Mouse (Mus musculus): Measurements from ENCODE around the gene Slc50a1. TPM values are rescaled to one million over a fixed set of nuclear protein-coding genes. Genes with fewer than 3 reads are reported as not detected.

Gene Slc50a1
- polyA plus RNA-seq, 1 experiment from 2014 or later, result 59.9 TPM

GRCm38 (mm10) chr3:89278107-89278506 is 7.7 kb upstream of the Slc50a1 start:
- H3K4me2 ChIP-seq, result peak overlapping the region; percentile 96
- peaks cover 29% of the 10 kb centered on the region for H3K36me3 ChIP-seq
- H3K4me3 ChIP-seq (replicated peaks), result peak overlapping the region; percentile 65
- H3K4me1 ChIP-seq, result peaks cover 62% of the 10 kb centered on the region
- peak; percentile 10; the same call in 1 of the 2 replicates for ATAC-seq (replicated peaks; ENCODE audit: low FRiP score)
- H3K9ac ChIP-seq, result peak overlapping the region; percentile 77
- peaks cover 4% of the 10 kb centered on the region; the same call in 1 of the 2 replicates for H3K27me3 ChIP-seq
- 27% methylated on average over 7 of the region's 7 CpGs for WGBS
- H3K27ac ChIP-seq, result peak overlapping the region; percentile 95
- H3K9me3 ChIP-seq (replicated peaks), result no peaks in the 10 kb centered on the region

GRCm38 (mm10) chr3:89277281-89278021 is 7.1 kb upstream of the Slc50a1 start:
- H3K9ac ChIP-seq, result peak overlapping the region; percentile 77
- H3K27ac ChIP-seq, result peak overlapping the region; percentile 95
- WGBS, result 23% methylated on average over 14 of the region's 14 CpGs
- peaks cover 34% of the 10 kb centered on the region for H3K36me3 ChIP-seq
- H3K4me2 ChIP-seq, result peak overlapping the region; percentile 96
- peak overlapping the region; percentile 65 for H3K4me3 ChIP-seq (replicated peaks)
- H3K27me3 ChIP-seq, result peaks cover 4% of the 10 kb centered on the region; the same call in 1 of the 2 replicates
- peaks cover 62% of the 10 kb centered on the region for H3K4me1 ChIP-seq
- H3K9me3 ChIP-seq (replicated peaks), result no peaks in the 10 kb centered on the region
- ATAC-seq (replicated peaks; ENCODE audit: low FRiP score), result peak; percentile 3; the same call in 1 of the 2 replicates

- no peak for ATAC-seq (replicated peaks; ENCODE audit: low FRiP score)
- Histone ChIP-seq H3K27me3 (peaks cover 4% of the 10 kb centered on the region; the same call in 1 of the 2 replicates), H3K4me2 (peak overlapping the region; percentile 96), H3K4me1 (peaks cover 49% of the 10 kb centered on the region), H3K4me3 (replicated peaks) (no peak overlapping the region), H3K9ac (no peak overlapping the region), H3K27ac (peak overlapping the region; percentile 95; the same call in 1 of the 2 replicates), H3K9me3 (replicated peaks) (no peaks in the 10 kb centered on the region), H3K36me3 (peaks cover 43% of the 10 kb centered on the region)
- WGBS, result 90% methylated on average over 13 of the region's 13 CpGs
These were observed 5.7 kb upstream of the Slc50a1 start for GRCm38 (mm10) chr3:89276061-89276460.

- Histone ChIP-seq H3K4me2 (no peak overlapping the region), H3K36me3 (peaks cover 50% of the 10 kb centered on the region), H3K27me3 (no peaks in the 10 kb centered on the region), H3K4me1 (peaks cover 46% of the 10 kb centered on the region), H3K9me3 (replicated peaks) (no peaks in the 10 kb centered on the region), H3K9ac (no peak overlapping the region), H3K4me3 (replicated peaks) (no peak overlapping the region), H3K27ac (no peak overlapping the region)
- WGBS, result 59% methylated on average over 6 of the region's 6 CpGs
- no peak for ATAC-seq (replicated peaks; ENCODE audit: low FRiP score)
These were observed 1.4 kb upstream of the Slc50a1 start for GRCm38 (mm10) chr3:89271760-89272159.

GRCm38 (mm10) chr3:89270891-89271290 is 521 bp upstream of the Slc50a1 start:
- 0 out of 2 replicates have a peak overlapping the region, but pooled peaks have one; percentile 63 for H3K9ac ChIP-seq
- peaks cover 43% of the 10 kb centered on the region for H3K4me1 ChIP-seq
- H3K27ac ChIP-seq, result peak overlapping the region; percentile 90
- H3K4me3 ChIP-seq (replicated peaks), result peak overlapping the region; percentile 57; the same call in 1 of the 2 replicates
- peaks cover 46% of the 10 kb centered on the region for H3K36me3 ChIP-seq
- no peak for ATAC-seq (replicated peaks; ENCODE audit: low FRiP score)
- peak overlapping the region; percentile 78 for H3K4me2 ChIP-seq
- H3K27me3 ChIP-seq, result no peaks in the 10 kb centered on the region
- no peaks in the 10 kb centered on the region for H3K9me3 ChIP-seq (replicated peaks)
- 64% methylated on average over 6 of the region's 6 CpGs for WGBS

- Histone ChIP-seq H3K9me3 (replicated peaks) (no peaks in the 10 kb centered on the region), H3K4me2 (peak overlapping the region; percentile 78; the same call in 1 of the 2 replicates), H3K27ac (0 out of 2 replicates have a peak overlapping the region, but pooled peaks have one; percentile 90), H3K36me3 (peaks cover 27% of the 10 kb centered on the region), H3K4me1 (peaks cover 44% of the 10 kb centered on the region), H3K9ac (peak overlapping the region; percentile 33; the same call in 1 of the 2 replicates), H3K4me3 (replicated peaks) (0 out of 2 replicates have a peak overlapping the region, but pooled peaks have one; percentile 5), H3K27me3 (no peaks in the 10 kb centered on the region)
- ATAC-seq (replicated peaks; ENCODE audit: low FRiP score), result no peak
- WGBS, result 65% methylated on average over 8 of the region's 8 CpGs
These were observed 1.5 kb downstream of the Slc50a1 start for GRCm38 (mm10) chr3:89268916-89269315.

- peaks cover 44% of the 10 kb centered on the region for H3K4me1 ChIP-seq
- no peaks in the 10 kb centered on the region for H3K27me3 ChIP-seq
- peak overlapping the region; percentile 86 for H3K27ac ChIP-seq
- H3K9me3 ChIP-seq (replicated peaks), result no peaks in the 10 kb centered on the region
- ATAC-seq (replicated peaks; ENCODE audit: low FRiP score), result peak; percentile 80
- H3K9ac ChIP-seq, result peak overlapping the region; percentile 90
- H3K4me3 ChIP-seq (replicated peaks), result peak overlapping the region; percentile 82
- under 1% methylated on average over 20 of the region's 20 CpGs for WGBS
- H3K36me3 ChIP-seq, result peaks cover 8% of the 10 kb centered on the region
- peak overlapping the region; percentile 82 for H3K4me2 ChIP-seq
These were observed 3.9 kb downstream of the Slc50a1 start for GRCm38 (mm10) chr3:89266439-89266893.

GRCm38 (mm10) chr3:89262417-89262816 is 8.0 kb downstream of the Slc50a1 start:
- Histone ChIP-seq H3K36me3 (no peaks in the 10 kb centered on the region), H3K4me2 (no peak overlapping the region), H3K4me3 (replicated peaks) (no peak overlapping the region), H3K9ac (peak overlapping the region; percentile 17; the same call in 1 of the 2 replicates), H3K27me3 (peaks cover 2% of the 10 kb centered on the region; the same call in 1 of the 2 replicates), H3K27ac (peak overlapping the region; percentile 41; the same call in 1 of the 2 replicates), H3K9me3 (replicated peaks) (no peaks in the 10 kb centered on the region), H3K4me1 (peaks cover 13% of the 10 kb centered on the region)
- no peak for ATAC-seq (replicated peaks; ENCODE audit: low FRiP score)
- 67% methylated on average over 10 of the region's 10 CpGs for WGBS

GRCm38 (mm10) chr3:89260211-89260610 is 10.2 kb downstream of the Slc50a1 start:
- peaks cover 6% of the 10 kb centered on the region; the same call in 1 of the 2 replicates for H3K27me3 ChIP-seq
- no peaks in the 10 kb centered on the region for H3K36me3 ChIP-seq
- no peak overlapping the region for H3K4me3 ChIP-seq (replicated peaks)
- no peak overlapping the region for H3K4me2 ChIP-seq
- H3K9ac ChIP-seq, result no peak overlapping the region
- H3K27ac ChIP-seq, result no peak overlapping the region
- WGBS, result 70% methylated on average over 3 of the region's 3 CpGs
- no peak for ATAC-seq (replicated peaks; ENCODE audit: low FRiP score)
- H3K4me1 ChIP-seq, result no peaks in the 10 kb centered on the region
- H3K9me3 ChIP-seq (replicated peaks), result no peaks in the 10 kb centered on the region

GRCm38 (mm10) chr3:89259076-89259475 is 11.3 kb downstream of the Slc50a1 start, which contains the start of gene Dpm3:
TSS of gene Dpm3 (plus strand) at chr3:89259358.
- WGBS, result 36% methylated on average over 7 of the region's 7 CpGs

GRCm38 (mm10) chr3:89256177-89256576 is 14.2 kb downstream of the Slc50a1 start:
- WGBS, result 72% methylated on average over 5 of the region's 5 CpGs
- Histone ChIP-seq H3K9me3 (replicated peaks) (no peaks in the 10 kb centered on the region), H3K27ac (no peak overlapping the region), H3K27me3 (peaks cover 11% of the 10 kb centered on the region; the same call in 1 of the 2 replicates), H3K4me3 (replicated peaks) (no peak overlapping the region), H3K9ac (no peak overlapping the region), H3K36me3 (no peaks in the 10 kb centered on the region), H3K4me2 (no peak overlapping the region), H3K4me1 (peaks cover 12% of the 10 kb centered on the region)
- no peak for ATAC-seq (replicated peaks; ENCODE audit: low FRiP score)

More at GRCm38 (mm10) chr3:89259076-89259475, 11.3 kb downstream of the Slc50a1 start, which contains the start of gene Dpm3:
- Histone ChIP-seq H3K9me3 (replicated peaks) (no peaks in the 10 kb centered on the region), H3K9ac (no peak within 1 kb of the TSS), H3K4me3 (replicated peaks) (no peak within 1 kb of the TSS), H3K27me3 (peaks cover 6% of the 10 kb centered on the region; the same call in 1 of the 2 replicates), H3K4me2 (no peak within 1 kb of the TSS), H3K27ac (no peak within 1 kb of the TSS), H3K4me1 (no peaks in the 10 kb centered on the region), H3K36me3 (no peaks in the 10 kb centered on the region)
- ATAC-seq (replicated peaks; ENCODE audit: low FRiP score), result no peak

GRCm38 (mm10) chr3:89254994-89255393 is 15.4 kb downstream of the Slc50a1 start:
- Histone ChIP-seq H3K4me2 (no peak overlapping the region), H3K9ac (no peak overlapping the region), H3K4me3 (replicated peaks) (no peak overlapping the region), H3K36me3 (no peaks in the 10 kb centered on the region), H3K27ac (no peak overlapping the region), H3K9me3 (replicated peaks) (no peaks in the 10 kb centered on the region), H3K27me3 (peaks cover 11% of the 10 kb centered on the region; the same call in 1 of the 2 replicates), H3K4me1 (peaks cover 22% of the 10 kb centered on the region)
- WGBS, result 94% methylated on average over 5 of the region's 5 CpGs
- ATAC-seq (replicated peaks; ENCODE audit: low FRiP score), result no peak

All from kidney, embryonic 15.5 days (tissue).